Mouse (Mus musculus): ENCODE results near the gene Lats2.

GRCm38 (mm10) chr14:57657500-57657899 is 100.7 kb downstream of the Lats2 start:
- TF ChIP-seq POLR2A (IDR thresholded peaks at IDR 0.05; ENCODE audit: borderline replicate concordance, insufficient read depth, low read length) (no peak), CTCF (IDR thresholded peaks at IDR 0.05; ENCODE audit: borderline replicate concordance, insufficient read depth, low read depth, low read length) (no peak)
